Mouse (Mus musculus) lung, postnatal 36 days (tissue): ENCODE measurements around the gene Eme2.
A peak's percentile ranks its signal among the peaks of the same experiment; 100 is the strongest.

Experiments
- DNase-seq: peaks from one replicate; pipeline ENCODE4 v3.0.0; 2022; ENCODE audit warnings: mixed read lengths

The Eme2 gene

DNA sequence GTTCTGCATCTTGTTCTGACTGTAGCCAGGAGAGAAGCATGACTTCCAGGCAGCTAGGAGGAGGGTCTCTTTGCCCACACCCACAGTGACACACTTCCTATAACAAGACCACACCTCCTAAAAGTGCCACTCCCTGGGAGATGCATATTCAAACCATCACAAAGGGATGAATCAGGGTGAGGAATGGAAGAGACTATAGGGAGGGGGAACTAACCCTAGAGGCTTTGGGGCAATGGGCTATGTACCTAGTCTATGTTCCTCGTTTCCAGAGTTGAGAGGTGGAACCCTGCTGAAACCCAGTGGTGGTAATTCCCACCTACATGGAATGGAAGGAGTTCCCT, 20.5 kb downstream of the Eme2 start:
- DNase-seq: no peak

DNA sequence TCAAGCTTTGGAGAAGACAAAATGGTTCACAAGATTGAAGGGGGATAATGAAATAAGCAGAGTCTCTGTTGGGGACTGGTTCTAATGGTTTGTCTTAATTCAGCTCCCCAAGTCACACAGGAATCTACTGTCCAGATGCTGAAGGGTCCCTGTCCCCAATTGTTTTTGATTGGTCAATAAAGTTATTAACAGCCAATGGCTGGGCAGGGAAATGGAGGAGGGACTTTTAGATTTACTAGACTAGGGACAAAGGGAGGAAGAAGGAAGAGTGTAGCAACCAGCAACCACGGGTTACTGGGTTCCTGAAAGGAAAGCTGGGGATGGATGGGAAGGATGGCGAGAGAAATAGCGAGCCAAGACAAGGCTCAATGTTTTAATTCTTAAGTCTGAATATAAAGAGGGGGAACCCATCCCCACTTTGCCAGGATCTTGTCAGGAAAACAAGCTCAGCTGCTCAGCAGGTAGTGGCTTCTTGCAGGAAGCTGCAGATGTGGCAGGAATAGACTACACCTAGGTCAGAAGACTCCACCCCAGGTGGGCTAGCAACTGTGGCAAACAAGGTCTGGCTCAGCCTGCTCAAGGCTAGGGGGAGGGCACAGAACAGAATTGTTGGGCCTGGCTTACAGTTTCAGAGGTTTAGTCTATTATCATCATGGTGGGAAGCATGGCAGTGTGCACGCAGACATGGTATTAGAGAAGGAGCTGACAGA, 21.0 kb downstream of the Eme2 start:
- DNase-seq: no peak

DNA sequence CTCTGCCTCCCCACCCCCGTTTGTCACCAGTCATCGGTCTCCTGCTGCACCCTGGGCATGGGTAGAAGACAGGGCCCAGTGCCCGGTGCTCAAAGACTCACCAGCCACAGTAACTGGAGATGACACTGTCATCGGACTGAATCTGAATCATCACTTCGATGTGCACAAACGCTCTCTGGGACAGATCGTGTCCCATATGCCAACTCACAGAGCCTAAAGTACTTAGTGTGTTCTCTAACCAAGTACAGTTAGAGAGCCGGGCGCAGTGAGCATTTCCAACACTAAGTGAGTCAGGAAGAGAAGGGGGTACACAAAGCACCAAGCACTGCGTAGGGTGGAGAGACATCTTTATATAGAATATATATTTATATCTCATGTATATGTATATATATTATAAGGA, 27.0 kb downstream of the Eme2 start:
- no peak for DNase-seq

DNA sequence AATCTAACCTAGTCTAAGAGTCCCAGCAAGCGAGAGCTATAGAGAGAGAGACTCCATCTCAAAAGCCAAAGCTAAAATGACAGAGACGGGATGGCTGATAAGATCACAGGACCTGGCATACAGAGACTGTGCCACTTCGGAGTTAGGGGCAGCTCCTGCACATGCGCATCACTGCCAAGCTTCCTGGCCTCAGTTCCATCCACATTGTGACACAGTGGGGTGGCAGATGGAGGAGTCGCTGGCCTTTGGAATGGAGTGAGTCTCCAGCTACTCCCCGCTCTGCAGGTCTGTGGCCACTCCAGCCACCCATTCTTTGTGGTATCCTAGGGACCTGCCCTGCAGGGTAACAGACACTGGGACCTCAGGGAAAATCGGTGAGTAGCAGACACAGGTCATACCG, 29.1 kb downstream of the Eme2 start, which contains the start of gene Igfals:
Gene Igfals, plus strand, starts transcription at position 222 of the 400 bp plus-strand sequence.
- DNase-seq: no peak

DNA sequence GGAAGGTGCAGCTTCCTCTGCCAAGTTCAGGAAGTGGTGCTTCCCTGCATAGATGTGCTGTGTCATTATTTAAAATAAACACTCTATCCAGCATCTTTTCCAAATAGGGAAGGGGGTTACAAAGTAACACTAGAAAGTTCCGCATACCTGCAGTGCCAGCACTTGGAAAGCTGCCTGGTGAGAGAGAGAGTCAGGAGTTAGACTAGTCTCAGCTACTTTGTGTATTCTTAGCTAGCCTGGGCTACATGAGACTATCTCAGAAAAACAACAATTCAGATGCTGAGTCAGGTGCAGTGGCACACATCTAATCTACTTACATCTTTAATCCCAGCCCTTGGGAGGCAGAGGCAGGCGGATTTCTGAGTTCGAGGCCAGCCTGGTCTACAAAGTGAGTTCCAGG, 33.1 kb downstream of the Eme2 start:
- DNase-seq: no peak

DNA sequence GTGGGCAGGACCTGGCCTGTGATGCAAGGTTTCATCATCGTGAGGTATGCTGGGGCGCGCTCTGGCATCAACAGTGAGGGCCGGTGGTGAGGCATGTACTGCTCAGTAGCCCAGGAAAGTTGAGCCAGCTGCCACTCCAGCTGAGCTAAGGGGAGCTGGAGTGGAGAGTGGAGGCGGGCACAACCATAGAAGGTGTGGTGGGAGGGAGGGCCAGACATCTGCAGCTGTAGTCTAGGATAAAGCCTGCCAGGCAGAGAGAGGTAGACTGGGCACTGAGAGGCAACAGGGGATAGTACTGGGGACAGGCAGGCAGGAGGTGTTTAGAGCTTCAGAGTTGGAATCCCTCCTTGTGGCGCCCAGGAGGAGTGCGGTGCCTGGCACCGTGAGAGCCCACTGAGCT, 34.8 kb downstream of the Eme2 start:
- DNase-seq: no peak

DNA sequence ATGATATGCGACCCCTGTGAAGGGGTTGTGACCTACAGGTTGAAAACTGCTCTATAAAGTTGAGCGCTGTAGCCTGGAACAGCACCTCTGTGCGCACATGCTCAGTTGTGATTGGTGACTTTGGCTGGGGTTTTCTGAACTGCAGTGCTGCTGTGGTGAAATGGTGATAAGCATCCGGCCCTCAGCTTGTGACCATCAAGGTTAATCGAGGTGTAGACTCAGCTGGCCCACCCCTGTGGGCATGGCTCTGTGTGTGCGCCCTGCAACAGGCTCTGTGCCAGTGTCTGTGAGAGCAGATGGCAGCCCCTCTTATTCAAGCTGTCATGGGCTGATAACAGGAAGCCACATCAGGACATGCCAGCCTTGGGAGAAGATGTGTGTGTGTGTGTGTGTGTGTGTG, 35.9 kb downstream of the Eme2 start:
- DNase-seq: no peak

DNA sequence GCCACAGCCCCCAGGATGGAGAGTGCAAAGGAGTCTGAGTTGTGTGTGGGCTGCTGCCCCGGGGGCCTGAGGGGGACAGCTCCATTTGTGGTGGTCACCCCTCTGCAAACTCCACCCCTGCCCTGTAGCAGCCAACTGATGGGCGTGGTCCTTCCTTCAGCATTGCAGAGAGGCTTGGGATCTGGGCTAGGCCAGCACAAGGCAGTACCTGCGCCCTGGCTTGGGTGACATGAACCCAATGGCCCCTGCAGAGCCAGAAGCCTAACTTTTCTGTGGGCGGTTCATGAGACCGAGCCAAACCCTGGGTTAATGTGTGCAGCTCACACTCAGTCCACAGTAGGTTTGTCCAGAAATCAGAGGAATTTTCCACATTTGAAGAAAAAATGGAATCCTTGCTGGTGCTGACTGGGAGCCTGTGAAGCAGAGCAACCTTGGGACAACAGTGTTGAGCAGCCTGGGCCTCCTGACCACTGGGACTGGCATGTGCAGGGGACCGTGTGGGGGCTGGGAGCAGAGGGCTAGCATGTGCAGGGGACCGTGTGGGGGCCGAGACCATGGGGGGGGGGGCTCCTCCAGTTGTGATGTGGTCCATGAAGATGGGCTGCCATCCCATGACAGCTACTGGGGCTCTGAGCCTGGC, 36.9 kb downstream of the Eme2 start:
- no peak for DNase-seq

DNA sequence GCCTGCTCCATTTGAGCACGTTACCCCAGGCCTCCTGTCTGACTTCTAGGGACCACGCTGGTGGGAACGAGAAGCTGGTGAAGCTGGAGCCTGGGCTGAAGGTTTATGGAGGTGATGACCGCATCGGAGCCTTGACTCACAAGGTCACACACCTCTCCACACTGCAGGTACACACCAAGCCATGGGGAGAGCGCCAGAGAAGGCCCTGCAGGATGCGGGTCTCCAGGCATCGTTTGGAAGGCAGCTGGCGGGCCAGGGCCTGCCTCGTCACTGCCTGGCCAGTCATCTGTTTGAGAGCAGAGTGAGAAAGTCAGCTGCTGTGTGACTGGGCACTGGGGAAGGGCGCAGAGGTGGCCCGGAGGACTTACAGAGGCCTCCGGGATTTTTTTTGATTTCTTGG, 38.3 kb downstream of the Eme2 start:
- no peak for DNase-seq

DNA sequence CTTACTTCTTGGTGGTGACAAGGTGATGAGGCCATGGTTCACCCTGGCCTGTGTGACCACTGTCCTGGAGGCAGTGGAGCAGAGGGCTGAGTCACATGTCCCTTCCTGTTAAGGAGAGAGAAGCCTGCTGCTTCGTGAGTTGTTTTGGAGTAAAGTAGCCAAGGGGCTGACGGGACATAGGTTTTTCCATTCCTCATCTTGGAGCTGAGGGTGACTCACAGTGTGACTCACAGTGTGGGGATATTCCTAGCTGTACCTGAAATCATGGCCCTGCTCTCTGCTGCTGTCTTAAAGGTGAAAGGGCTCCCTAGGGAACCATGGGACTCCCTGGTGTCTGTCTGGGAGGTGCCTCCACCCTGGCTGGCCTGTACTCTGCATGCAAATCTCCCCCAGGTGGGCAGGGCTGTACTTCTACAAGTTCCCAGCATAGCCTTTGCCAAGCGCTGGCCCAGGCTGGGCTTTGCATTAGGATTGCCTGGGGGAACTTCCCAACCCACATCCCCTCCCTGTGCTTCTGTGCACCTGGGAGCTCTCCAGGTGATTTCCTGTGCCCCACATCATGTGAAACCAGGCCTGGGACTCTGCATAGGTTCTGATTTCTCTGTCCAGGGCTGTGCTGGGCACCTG, 38.9 kb downstream of the Eme2 start:
- DNase-seq: no peak

DNA sequence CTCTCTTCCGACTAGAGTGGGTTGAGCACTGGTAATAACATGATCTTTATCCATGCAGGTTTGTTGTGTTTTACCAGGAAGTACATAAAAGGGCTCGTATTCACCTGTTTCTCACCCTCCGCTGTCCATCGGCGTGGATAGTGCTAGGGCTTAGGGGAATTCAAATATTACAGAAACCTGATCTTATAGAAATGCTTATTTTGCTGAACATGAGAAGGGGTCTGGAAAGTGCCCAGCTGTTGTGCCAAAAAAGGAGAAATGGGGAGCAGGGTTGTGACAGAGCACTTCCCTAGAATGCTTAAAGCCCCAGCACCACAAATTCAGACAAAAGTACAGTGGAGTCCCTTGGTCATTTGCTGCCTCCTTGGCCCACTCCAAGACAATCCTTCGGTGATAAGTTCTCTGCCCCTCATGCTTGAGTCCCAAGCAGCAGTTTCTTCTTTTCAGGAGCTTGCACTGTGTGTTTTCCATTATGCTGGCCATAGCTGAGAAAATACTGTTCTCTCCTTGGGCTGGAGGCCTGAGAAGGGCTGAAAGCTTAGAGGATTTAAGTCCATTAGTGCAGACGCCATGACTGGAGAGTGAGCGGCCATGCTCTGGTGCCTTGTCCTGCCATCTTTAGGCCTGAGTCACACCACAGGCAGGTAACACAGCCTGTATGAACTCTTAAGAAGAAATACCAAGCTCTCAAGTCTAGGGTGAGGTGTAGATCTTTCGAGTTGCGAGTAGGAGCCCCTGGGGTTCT, 43.3 kb downstream of the Eme2 start:
- DNase-seq: no peak

DNA sequence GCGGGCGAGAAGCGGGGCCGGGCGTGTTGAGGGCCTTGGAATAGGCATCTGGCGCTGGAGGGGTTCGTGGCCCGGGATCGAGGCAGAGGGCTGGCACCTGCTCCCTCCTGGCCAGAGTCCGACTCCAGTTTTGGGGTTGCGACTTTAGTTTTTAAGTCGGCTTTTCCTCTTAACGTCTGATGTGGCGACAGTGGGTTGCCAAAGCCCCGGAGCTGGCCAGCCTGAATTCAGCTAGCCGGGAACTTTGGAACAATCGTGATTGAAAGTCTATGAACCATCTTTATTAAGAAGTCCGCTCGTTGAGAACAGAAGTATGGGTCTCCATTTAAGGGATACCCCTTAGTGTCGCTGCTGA, 44.1 kb downstream of the Eme2 start:
- no peak for DNase-seq

DNA sequence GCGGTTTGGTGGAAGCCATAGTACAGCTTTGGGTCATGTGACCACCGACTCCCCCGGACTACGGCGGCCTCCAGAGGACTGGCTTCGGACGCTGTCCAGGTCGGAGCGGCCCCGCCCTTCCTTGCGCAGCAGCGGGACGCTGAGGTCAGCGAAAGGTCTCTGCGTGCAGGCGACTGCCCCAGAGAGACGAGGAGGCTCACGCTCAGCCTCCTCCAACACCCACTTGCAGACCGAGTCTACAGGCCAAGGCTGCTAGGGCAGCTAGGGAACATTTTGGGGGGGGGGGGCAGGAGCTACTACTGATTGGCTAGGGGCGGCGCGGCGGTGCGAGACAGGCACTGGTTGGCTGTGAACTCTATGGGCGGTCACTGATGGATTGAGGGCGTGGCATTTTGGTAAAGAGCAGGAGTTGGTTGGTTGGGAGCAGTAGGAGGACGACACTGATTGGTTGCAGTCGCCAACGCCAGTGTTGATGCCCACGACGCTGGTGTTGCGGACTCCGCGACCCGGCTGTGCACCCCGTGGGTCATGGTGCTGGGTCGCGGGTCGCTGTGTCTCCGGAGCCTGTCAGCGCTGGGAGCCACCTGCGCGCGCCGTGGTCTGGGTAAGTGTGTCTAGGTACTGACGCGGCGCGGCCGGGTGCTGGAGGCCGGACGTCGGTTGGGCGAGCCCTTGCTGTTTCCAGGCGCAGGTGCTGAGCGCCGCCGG, 44.7 kb downstream of the Eme2 start, which contains the start of gene Fahd1:
Gene Fahd1, minus strand, starts transcription at position 300 of the 708 bp plus-strand sequence.
- peak; percentile 99 for DNase-seq

DNA sequence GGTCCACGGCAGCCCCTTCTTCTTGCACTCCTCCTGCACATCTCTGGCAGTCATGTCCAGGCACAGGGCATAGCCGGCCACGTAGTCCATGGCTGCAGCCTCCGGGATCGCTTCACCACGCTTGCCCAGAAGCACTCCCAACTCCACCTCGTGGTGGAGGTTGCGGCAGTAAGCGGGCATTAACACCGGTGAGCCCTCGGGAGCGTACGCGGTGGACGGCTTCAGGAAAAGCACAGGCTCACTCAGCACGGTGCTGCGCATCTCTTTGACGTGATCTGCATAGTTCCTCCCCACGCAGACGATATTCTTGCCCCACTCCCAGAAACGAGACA, 45.2 kb downstream of the Eme2 start:
- DNase-seq: no peak

DNA sequence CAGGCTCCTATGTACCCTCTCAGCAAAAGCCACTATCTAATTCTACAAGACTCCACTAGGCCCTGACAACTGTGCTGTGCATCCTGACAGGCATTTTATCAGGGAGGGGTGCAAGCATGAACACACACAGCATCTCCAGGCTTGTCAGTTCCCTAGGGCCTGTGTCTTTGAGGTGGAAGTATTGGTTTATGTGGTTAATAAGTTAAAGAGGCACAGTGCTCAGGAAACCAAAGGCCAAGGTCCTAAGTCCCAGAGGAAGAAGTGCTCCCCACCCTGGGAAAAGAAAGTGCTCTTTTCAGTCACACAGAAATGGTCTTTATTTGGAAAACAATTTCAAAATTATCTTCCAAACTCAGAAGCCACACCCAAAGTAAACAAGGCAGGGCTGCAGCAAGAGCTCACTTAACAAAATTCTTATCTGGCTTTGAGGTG, 46.3 kb downstream of the Eme2 start:
- no peak for DNase-seq

DNA sequence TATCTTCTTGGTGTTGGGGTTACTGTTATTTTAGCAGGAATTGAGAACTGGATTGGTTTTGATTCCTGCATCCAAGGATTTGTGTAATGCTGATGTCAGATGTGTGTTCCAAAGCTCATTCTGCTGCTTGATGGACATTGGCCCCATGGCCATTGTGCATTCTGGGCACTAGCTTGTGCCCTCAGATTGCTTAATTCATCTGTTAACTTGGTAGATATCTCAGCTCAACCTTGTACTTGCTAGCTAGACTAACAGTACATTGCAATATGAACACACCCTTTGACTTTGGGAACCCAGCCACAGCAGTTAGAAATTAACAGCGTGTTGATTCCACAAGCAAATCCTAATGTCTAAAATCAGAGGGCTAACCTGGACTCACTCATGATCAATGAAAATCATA, 47.5 kb downstream of the Eme2 start:
- DNase-seq: no peak

DNA sequence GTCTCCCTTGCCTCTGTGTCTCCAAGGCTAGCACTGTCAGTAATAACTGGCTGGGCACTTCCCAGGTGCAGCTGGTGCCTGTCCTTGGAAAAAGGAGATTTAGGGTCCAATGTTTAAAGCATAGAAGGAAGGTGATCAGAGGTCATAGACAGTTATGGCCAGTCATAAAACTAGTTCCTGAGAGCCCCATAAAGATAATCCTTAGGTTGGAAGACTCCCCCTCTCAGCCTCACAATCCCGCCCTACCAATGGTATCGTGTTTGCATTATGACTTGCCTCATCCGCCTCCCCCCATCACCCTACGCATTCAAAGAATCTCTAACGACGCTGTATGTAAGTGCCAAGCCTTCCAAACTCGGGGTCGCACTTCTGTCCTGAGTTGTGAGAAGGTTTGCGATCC, 50.4 kb downstream of the Eme2 start:
- no peak for DNase-seq

DNA sequence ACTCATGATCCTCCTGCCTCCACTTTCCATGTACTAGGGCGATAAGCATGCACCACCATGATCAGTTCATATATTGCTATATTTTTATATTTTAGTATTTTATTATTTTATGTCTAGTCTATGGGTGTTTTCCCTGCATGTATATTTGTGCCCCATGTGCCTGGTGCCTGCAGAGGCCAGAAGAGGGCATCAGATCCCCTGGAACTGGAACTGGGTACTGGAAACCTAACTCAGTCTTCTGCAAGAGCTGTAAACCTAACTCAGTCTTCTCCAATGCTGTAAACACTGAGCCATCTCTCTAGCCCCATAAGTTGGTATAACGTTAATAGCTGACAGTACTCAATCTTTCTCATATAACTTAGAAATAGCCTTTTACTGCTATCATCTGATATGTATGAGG, 52.3 kb downstream of the Eme2 start:
- no peak for DNase-seq

DNA sequence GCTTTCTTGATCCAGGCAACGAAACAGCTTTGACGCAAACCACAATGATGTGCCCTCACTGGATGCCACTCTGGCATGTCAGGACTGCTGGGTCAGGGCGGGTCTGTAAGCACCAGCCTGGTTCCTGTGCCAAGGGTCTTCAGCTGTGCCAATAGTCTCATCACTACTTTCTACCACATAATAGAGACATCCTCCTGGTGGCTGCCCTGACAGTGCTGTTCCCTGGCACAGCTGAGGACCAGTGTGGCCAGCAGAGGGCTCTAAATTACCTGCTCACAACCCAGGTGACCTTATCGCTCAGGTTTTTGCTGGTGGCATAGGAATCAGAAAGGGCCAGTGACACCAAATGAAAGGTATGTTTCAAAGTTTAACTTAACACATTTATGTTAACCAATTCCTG, 53.8 kb downstream of the Eme2 start:
- peak; percentile 67 for DNase-seq

DNA sequence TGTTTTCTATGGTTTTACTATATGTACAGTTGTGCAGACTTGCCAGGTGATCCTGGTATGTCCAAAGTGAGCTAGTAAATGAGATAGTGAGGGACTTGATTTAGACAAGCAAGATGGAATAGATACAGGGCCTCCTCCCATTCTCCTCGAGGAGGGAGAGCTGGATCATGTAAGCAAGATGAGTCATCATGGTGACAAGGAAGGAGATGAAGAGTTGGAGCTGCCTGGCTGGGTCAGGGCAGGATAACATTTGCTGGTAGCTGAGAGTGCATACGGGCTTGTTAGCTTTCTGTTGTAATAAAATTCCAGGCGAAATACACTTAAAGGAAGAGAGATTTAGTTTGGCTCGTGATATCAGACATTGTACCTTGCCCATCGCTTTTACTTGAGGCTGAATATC, 54.5 kb downstream of the Eme2 start:
- no peak for DNase-seq

DNA sequence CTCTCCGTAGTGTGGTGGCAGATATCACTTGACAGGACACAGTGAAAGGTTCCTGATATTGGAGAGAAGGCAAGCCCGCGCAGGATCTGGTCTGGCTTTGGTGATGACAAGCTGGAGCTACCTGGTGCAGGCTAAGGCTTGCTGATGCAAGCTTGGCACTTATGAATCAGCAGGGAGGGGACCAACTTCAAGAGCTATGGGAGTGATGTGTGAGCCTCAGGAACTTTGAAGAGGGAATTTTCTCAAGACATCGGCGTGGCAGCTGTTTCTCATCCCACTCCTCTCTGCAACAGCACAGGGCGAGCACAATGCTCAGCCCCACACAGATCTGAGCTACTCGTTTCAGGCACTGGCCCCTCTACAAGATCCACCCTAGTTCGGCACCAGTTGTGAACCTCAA, 55.0 kb downstream of the Eme2 start, which contains the start of gene Hagh:
Gene Hagh, plus strand, starts transcription at position 302 of the 400 bp plus-strand sequence.
- no peak for DNase-seq
